Mouse (Mus musculus): ENCODE data around the gene Fga.

GRCm38 (mm10) chr3:83016236-83016635 is 9.6 kb upstream of the Fga start:
- no peak for TF ChIP-seq CTCF (IDR thresholded peaks at IDR 0.05; ENCODE audit: low read depth, low read length)
- no peak for TF ChIP-seq POLR2A (IDR thresholded peaks at IDR 0.05; ENCODE audit: borderline replicate concordance, low read depth, low read length)

Measured in bone marrow macrophage, adult 2 months (primary cell).